Comparison of ENCODE assay signal across 8 mouse cellular contexts in genomic region chr7:75609456-75610262, GRCm38 (mm10).
A peak's percentile ranks its signal among the peaks of the same experiment; 100 is the strongest.
DNase-seq lines count a peak whose midpoint lies in the region; ATAC-seq lines count a peak whose summit lies in the region.

No protein-coding gene starts in this region.

- peak; percentile 7 for DNase-seq in right cerebral cortex, postnatal 14 days
- DNase-seq in right cerebral cortex, adult 2 months (ENCODE audit: low spot score in 2 of 2) = no peak
- DNase-seq in heart, adult 9 months (ENCODE audit: low spot score in 2 of 2) = peak; percentile 51 to 60
- peak; percentile 70 for DNase-seq in kidney, postnatal 14 days
- DNase-seq in naive thymus-derived CD4-positive, alpha-beta T cell, adult 2 months (ENCODE audit: low read depth) = peak; percentile 87
- no peak for DNase-seq in cerebellum, postnatal 36 days

- no peak overlapping the region for H3K9ac ChIP-seq in forebrain, embryonic 15.5 days (replicated peaks)
- H3K9ac ChIP-seq in forebrain, embryonic 16.5 days (replicated peaks; ENCODE audit: low read depth, low read length) = no peak overlapping the region

- 86% methylated on average over 14 of the region's 14 CpGs for WGBS in forebrain, embryonic 15.5 days
- 89% methylated on average over 14 of the region's 14 CpGs for WGBS in forebrain, embryonic 16.5 days

- H3K27me3 ChIP-seq in forebrain, embryonic 15.5 days = no peaks in the 10 kb centered on the region
- no peaks in the 10 kb centered on the region for H3K27me3 ChIP-seq in forebrain, embryonic 16.5 days (replicated peaks; ENCODE audit: control insufficient read depth, insufficient read depth, low read length)

- H3K9me3 ChIP-seq in forebrain, embryonic 15.5 days = no peaks in the 10 kb centered on the region
- H3K9me3 ChIP-seq in forebrain, embryonic 16.5 days (ENCODE audit: control insufficient read depth, low read length) = no peaks in the 10 kb centered on the region

- no peak overlapping the region for H3K27ac ChIP-seq in forebrain, embryonic 15.5 days (replicated peaks)
- H3K27ac ChIP-seq in forebrain, embryonic 16.5 days (ENCODE audit: low read length) = no peak overlapping the region

- no peak overlapping the region for H3K4me2 ChIP-seq in forebrain, embryonic 15.5 days (replicated peaks)
- H3K4me2 ChIP-seq in forebrain, embryonic 16.5 days (ENCODE audit: low read length) = no peak overlapping the region

- no peaks in the 10 kb centered on the region for H3K36me3 ChIP-seq in forebrain, embryonic 15.5 days
- H3K36me3 ChIP-seq in forebrain, embryonic 16.5 days (ENCODE audit: control insufficient read depth, insufficient read depth) = no peaks in the 10 kb centered on the region

- no peak for ATAC-seq in forebrain, embryonic 15.5 days (replicated peaks)
- ATAC-seq in forebrain, embryonic 16.5 days = no peak

- no peak overlapping the region for H3K4me3 ChIP-seq in forebrain, embryonic 15.5 days
- H3K4me3 ChIP-seq in forebrain, embryonic 16.5 days (replicated peaks; ENCODE audit: low read length) = no peak overlapping the region

- no peaks in the 10 kb centered on the region for H3K4me1 ChIP-seq in forebrain, embryonic 15.5 days
- H3K4me1 ChIP-seq in forebrain, embryonic 16.5 days (replicated peaks; ENCODE audit: control insufficient read depth, insufficient read depth, low read length) = no peaks in the 10 kb centered on the region

Comparison
In these comparisons a context has a peak if more than half of its experiments do, and no peak if none do; other contexts are left out.
1. DNase-seq: peak in right cerebral cortex, postnatal 14 days (single experiment), heart, adult 9 months (2 of 2), kidney, postnatal 14 days (single experiment) and naive thymus-derived CD4-positive, alpha-beta T cell, adult 2 months (single experiment); none in right cerebral cortex, adult 2 months (0 of 2) and cerebellum, postnatal 36 days (0 of 2).